In the genomic region with DNA sequence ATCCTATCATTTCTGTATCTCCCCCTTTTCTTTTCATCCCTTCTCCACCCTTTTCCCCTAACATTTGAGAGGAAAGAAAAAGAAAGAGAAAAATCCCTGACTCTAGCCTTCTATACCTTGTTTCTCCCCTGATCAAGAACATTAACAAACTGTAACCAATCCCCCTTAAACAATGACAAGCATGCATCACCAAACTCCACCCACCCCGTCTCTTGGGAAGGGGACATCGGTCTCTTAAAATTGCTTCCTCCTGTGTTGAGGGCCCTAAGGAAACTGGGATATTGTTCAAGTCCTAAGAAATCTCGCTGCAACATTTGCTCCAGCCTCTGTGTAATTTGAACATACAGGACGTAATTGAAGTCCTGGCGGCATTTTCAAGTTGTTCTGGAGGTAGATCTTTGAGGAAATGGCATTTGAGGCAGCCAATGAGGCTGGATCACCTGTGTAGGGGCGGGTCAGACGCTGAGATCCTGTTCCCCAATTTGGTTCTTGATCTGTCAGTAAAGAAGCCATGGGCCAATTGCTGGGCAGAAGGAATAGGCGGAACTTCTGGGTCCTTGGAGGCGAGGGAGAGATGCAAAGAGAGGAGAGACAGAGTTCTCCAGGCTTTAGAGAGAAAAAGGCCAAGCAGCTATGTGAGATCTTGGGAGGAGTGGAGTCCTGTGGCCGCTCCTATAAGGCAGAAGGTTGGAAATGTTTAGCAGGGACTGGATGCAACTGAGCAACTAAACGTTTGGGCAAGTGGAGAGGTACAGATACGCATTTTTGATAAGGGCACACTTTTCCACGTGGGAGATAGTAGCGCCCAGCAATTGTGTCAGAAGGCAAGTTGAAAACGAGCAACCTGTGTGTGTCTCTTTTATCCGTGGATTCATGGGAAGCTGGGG, we compare ENCODE assay signal across 8 mouse cellular contexts. TPM values are rescaled to one million over a fixed set of nuclear protein-coding genes. Genes with fewer than 3 reads are reported as not detected.
A peak's percentile ranks its signal among the peaks of the same experiment; 100 is the strongest.
DNase-seq lines count a peak whose midpoint lies in the region; ATAC-seq and TF ChIP-seq lines count a peak whose summit lies in the region.

No protein-coding gene starts in this region.

- peak; percentile 97 for ATAC-seq in forebrain, embryonic 16.5 days
- ATAC-seq in lung, embryonic 14.5 days (ENCODE audit: insufficient read depth): peak; percentile 96
- peak; percentile 95 for ATAC-seq in neutrophil, adult 5-6 weeks (ENCODE audit: extremely low read depth, insufficient number of reproducible peaks, low FRiP score, poor library complexity, severe bottlenecking)

- H3K27ac ChIP-seq in cerebellum, adult 2 months (ENCODE audit: insufficient read depth, low read length): no peak overlapping the region
- no peak overlapping the region for H3K27ac ChIP-seq in forebrain, embryonic 16.5 days (ENCODE audit: low read length)
- H3K27ac ChIP-seq in hindbrain, embryonic 10.5 days: peak overlapping the region; percentile 82
- peak overlapping the region; percentile 46; the same call in 1 of the 2 replicates for H3K27ac ChIP-seq in lung, embryonic 14.5 days (ENCODE audit: low read depth)

- H3K4me3 ChIP-seq in cerebellum, adult 2 months (replicated peaks; ENCODE audit: insufficient read depth, low read depth, low read length): peak overlapping the region; percentile 65
- H3K4me3 ChIP-seq in forebrain, embryonic 16.5 days (replicated peaks; ENCODE audit: low read length): peak overlapping the region; percentile 44
- H3K4me3 ChIP-seq in hindbrain, embryonic 10.5 days: peak overlapping the region; percentile 53
- peak overlapping the region; percentile 45 for H3K4me3 ChIP-seq in lung, embryonic 14.5 days (ENCODE audit: low read depth, low read length)

- TF ChIP-seq POLR2A in cerebellum, adult 2 months (IDR thresholded peaks at IDR 0.05; ENCODE audit: borderline replicate concordance, insufficient read depth, low read length): no peak

- 6% methylated on average over 16 of the region's 16 CpGs for whole genome bisulfite sequencing in cerebellum, adult 2 months
- WGBS in forebrain, embryonic 16.5 days: 3% methylated on average over 16 of the region's 16 CpGs
- WGBS in hindbrain, embryonic 10.5 days: 3% methylated on average over 16 of the region's 16 CpGs
- WGBS in lung, embryonic 14.5 days: 2% methylated on average over 16 of the region's 16 CpGs

- no peaks in the 10 kb centered on the region for H3K36me3 ChIP-seq in forebrain, embryonic 16.5 days (ENCODE audit: control insufficient read depth, insufficient read depth)
- no peaks in the 10 kb centered on the region for H3K36me3 ChIP-seq in hindbrain, embryonic 10.5 days
- H3K36me3 ChIP-seq in lung, embryonic 14.5 days (ENCODE audit: insufficient read depth): no peaks in the 10 kb centered on the region

- H3K4me2 ChIP-seq in forebrain, embryonic 16.5 days (ENCODE audit: low read length): peak overlapping the region; percentile 67
- H3K4me2 ChIP-seq in lung, embryonic 14.5 days: peak overlapping the region; percentile 82

- peak overlapping the region; percentile 50 for H3K9ac ChIP-seq in forebrain, embryonic 16.5 days (replicated peaks; ENCODE audit: low read depth, low read length)
- peak overlapping the region; percentile 56 for H3K9ac ChIP-seq in lung, embryonic 14.5 days

- H3K9me3 ChIP-seq in forebrain, embryonic 16.5 days (ENCODE audit: control insufficient read depth, low read length): no peaks in the 10 kb centered on the region
- no peaks in the 10 kb centered on the region; the same call in 1 of the 2 replicates for H3K9me3 ChIP-seq in hindbrain, embryonic 10.5 days
- H3K9me3 ChIP-seq in lung, embryonic 14.5 days (ENCODE audit: low read depth, low read length): no peaks in the 10 kb centered on the region

- no peaks in the 10 kb centered on the region for H3K27me3 ChIP-seq in cerebellum, adult 2 months (ENCODE audit: control insufficient read depth, insufficient read depth, low read length)
- H3K27me3 ChIP-seq in forebrain, embryonic 16.5 days (replicated peaks; ENCODE audit: control insufficient read depth, insufficient read depth, low read length): no peaks in the 10 kb centered on the region
- peaks cover 10% of the 10 kb centered on the region; the same call in 1 of the 2 replicates for H3K27me3 ChIP-seq in hindbrain, embryonic 10.5 days (ENCODE audit: insufficient read depth, poor library complexity, severe bottlenecking)
- no peaks in the 10 kb centered on the region for H3K27me3 ChIP-seq in lung, embryonic 14.5 days (ENCODE audit: insufficient read depth, low read length)

- TF ChIP-seq CTCF in cerebellum, adult 2 months (IDR thresholded peaks at IDR 0.05; ENCODE audit: borderline replicate concordance, insufficient read depth, low read depth, low read length): no peak
- no peak for TF ChIP-seq CTCF in lung, embryonic 14.5 days (IDR thresholded peaks at IDR 0.05; ENCODE audit: low read depth)

- peak; percentile 41 for DNase-seq in NIH3T3 (ENCODE audit: low read depth)
- peak; percentile 88 to 90 for DNase-seq in cerebellum, adult 2 months
- DNase-seq in hindbrain, embryonic 10.5 days (ENCODE audit: low spot score): peak; percentile 85
- peak; percentile 81 to 85 for DNase-seq in layer of hippocampus, adult 8-10 months (ENCODE audit: low spot score in 2 of 2)
- peak; percentile 93 for DNase-seq in lung, embryonic 14.5 days
- DNase-seq in thymus, postnatal 14 days: peak; percentile 89

- peaks cover 4% of the 10 kb centered on the region; the same call in 1 of the 2 replicates for H3K4me1 ChIP-seq in cerebellum, adult 2 months (ENCODE audit: control insufficient read depth, insufficient read depth, low read length)
- H3K4me1 ChIP-seq in forebrain, embryonic 16.5 days (replicated peaks; ENCODE audit: control insufficient read depth, insufficient read depth, low read length): peaks cover 3% of the 10 kb centered on the region; the same call in 1 of the 2 replicates
- peaks cover 26% of the 10 kb centered on the region for H3K4me1 ChIP-seq in hindbrain, embryonic 10.5 days (replicated peaks)
- H3K4me1 ChIP-seq in lung, embryonic 14.5 days (ENCODE audit: insufficient read depth): no peaks in the 10 kb centered on the region

RNA-seq across cellular contexts. Expression of a gene that starts 5.5 kb away (rescaled TPM):
- 171 and 180 TPM in 2 replicates for polyA plus RNA-seq in cerebellum, adult 2 months (2012; rRNA removed)
- 32.4 and 42.0 TPM in 2 replicates for polyA plus RNA-seq in forebrain, embryonic 16.5 days (2015; fragmentation: Nextera tagmentation; extraction: Ambion mirVana)
- 47.4 and 51.5 TPM in 2 replicates for polyA plus RNA-seq in hindbrain, embryonic 10.5 days (2016; fragmentation: Nextera tagmentation; extraction: Ambion mirVana)
- 10 to 100 TPM; 49.5 to 59.8 (median 57.0) TPM for total RNA-seq in layer of hippocampus, adult 8-10 months (2022)
- polyA plus RNA-seq in lung, embryonic 14.5 days (2014; fragmentation: Nextera tagmentation; extraction: Ambion mirVana): 37.4 and 39.9 TPM in 2 replicates
- 3.4 and 4.4 TPM in 2 replicates for total RNA-seq in neutrophil, adult 5-6 weeks (2017)

RNA-seq across cellular contexts. Expression of a gene that starts 23.9 kb away (rescaled TPM):
- polyA plus RNA-seq in cerebellum, adult 2 months (2012; rRNA removed): 0.80 and 1.3 TPM in 2 replicates
- polyA plus RNA-seq in forebrain, embryonic 16.5 days (2015; fragmentation: Nextera tagmentation; extraction: Ambion mirVana): 0.27 TPM in 1 of 2 replicates, not detected in the other
- 0.43 and 0.87 TPM in 2 replicates for polyA plus RNA-seq in hindbrain, embryonic 10.5 days (2016; fragmentation: Nextera tagmentation; extraction: Ambion mirVana)
- total RNA-seq in layer of hippocampus, adult 8-10 months (2022): 1 to 10 TPM; 1.6 to 5.2 (median 3.8) TPM
- polyA plus RNA-seq in lung, embryonic 14.5 days (2014; fragmentation: Nextera tagmentation; extraction: Ambion mirVana): 0.78 and 0.85 TPM in 2 replicates
- total RNA-seq in neutrophil, adult 5-6 weeks (2017): 32.6 and 33.8 TPM in 2 replicates

RNA-seq across cellular contexts. Expression of a gene that starts 35.0 kb away (rescaled TPM):
- polyA plus RNA-seq in cerebellum, adult 2 months (2012; rRNA removed): 2.7 and 3.3 TPM in 2 replicates
- 0.11 and 0.21 TPM in 2 replicates for polyA plus RNA-seq in forebrain, embryonic 16.5 days (2015; fragmentation: Nextera tagmentation; extraction: Ambion mirVana)
- polyA plus RNA-seq in hindbrain, embryonic 10.5 days (2016; fragmentation: Nextera tagmentation; extraction: Ambion mirVana): 0.31 and 0.68 TPM in 2 replicates
- under 1 TPM; 0.25 to 0.73 (median 0.41) TPM for total RNA-seq in layer of hippocampus, adult 8-10 months (2022)
- 0.13 and 0.19 TPM in 2 replicates for polyA plus RNA-seq in lung, embryonic 14.5 days (2014; fragmentation: Nextera tagmentation; extraction: Ambion mirVana)
- total RNA-seq in neutrophil, adult 5-6 weeks (2017): not detected in 2 replicates

RNA-seq across cellular contexts. Expression of a gene that starts 56.3 kb away (rescaled TPM):
- 4.6 and 4.8 TPM in 2 replicates for polyA plus RNA-seq in cerebellum, adult 2 months (2012; rRNA removed)
- polyA plus RNA-seq in forebrain, embryonic 16.5 days (2015; fragmentation: Nextera tagmentation; extraction: Ambion mirVana): 91.4 and 100 TPM in 2 replicates
- 534 and 601 TPM in 2 replicates for polyA plus RNA-seq in hindbrain, embryonic 10.5 days (2016; fragmentation: Nextera tagmentation; extraction: Ambion mirVana)
- 10 to 100 TPM; 15.1 to 33.7 (median 22.6) TPM for total RNA-seq in layer of hippocampus, adult 8-10 months (2022)
- 0.14 and 0.15 TPM in 2 replicates for polyA plus RNA-seq in lung, embryonic 14.5 days (2014; fragmentation: Nextera tagmentation; extraction: Ambion mirVana)
- 0.35 and 1.8 TPM in 2 replicates for total RNA-seq in neutrophil, adult 5-6 weeks (2017)

RNA-seq across cellular contexts. Expression of a gene that starts 59.5 kb away (rescaled TPM):
- polyA plus RNA-seq in cerebellum, adult 2 months (2012; rRNA removed): 84.6 and 85.5 TPM in 2 replicates
- polyA plus RNA-seq in forebrain, embryonic 16.5 days (2015; fragmentation: Nextera tagmentation; extraction: Ambion mirVana): 47.1 and 47.3 TPM in 2 replicates
- polyA plus RNA-seq in hindbrain, embryonic 10.5 days (2016; fragmentation: Nextera tagmentation; extraction: Ambion mirVana): 39.9 and 46.5 TPM in 2 replicates
- total RNA-seq in layer of hippocampus, adult 8-10 months (2022): 10 to 100 TPM; 34.4 to 46.8 (median 42.3) TPM
- 49.3 and 51.0 TPM in 2 replicates for polyA plus RNA-seq in lung, embryonic 14.5 days (2014; fragmentation: Nextera tagmentation; extraction: Ambion mirVana)
- 41.4 and 44.8 TPM in 2 replicates for total RNA-seq in neutrophil, adult 5-6 weeks (2017)

Comparison
In these comparisons a context has a peak if more than half of its experiments do, and no peak if none do; other contexts are left out.
1. DNase-seq: peak in every context shown above with its lines; median percentile 93 in lung, embryonic 14.5 days; 89 in cerebellum, adult 2 months; 89 in thymus, postnatal 14 days; 85 in hindbrain, embryonic 10.5 days; 83 in layer of hippocampus, adult 8-10 months; 41 in NIH3T3.
2. H3K27ac ChIP-seq: peak in hindbrain, embryonic 10.5 days (single experiment) and lung, embryonic 14.5 days (single experiment); none in cerebellum, adult 2 months (single experiment) and forebrain, embryonic 16.5 days (single experiment).
3. Peak in every context shown above with its lines, with median percentiles within 50 percentile points of each other: H3K4me3 ChIP-seq and ATAC-seq.